Mouse (Mus musculus): ENCODE data around the gene Wdr95. TPM values are rescaled to one million over a fixed set of nuclear protein-coding genes. Genes with fewer than 3 reads are reported as not detected.

Wdr95 gene
- polyA plus RNA-seq, 1 experiment from 2014 or later, result 0.25 TPM

GRCm38 (mm10) chr5:149553373-149553772 lies 24.9 kb downstream of the Wdr95 start:
- Histone ChIP-seq H3K9ac (replicated peaks; ENCODE audit: low read depth, low read length) (no peak overlapping the region), H3K36me3 (ENCODE audit: control insufficient read depth, insufficient read depth, low read length) (no peaks in the 10 kb centered on the region), H3K27ac (ENCODE audit: low read depth, low read length) (no peak overlapping the region), H3K27me3 (ENCODE audit: control insufficient read depth, insufficient read depth, low read length) (no peaks in the 10 kb centered on the region), H3K4me3 (ENCODE audit: low read depth, low read length) (no peak overlapping the region), H3K4me1 (ENCODE audit: control insufficient read depth, insufficient read depth, low read length) (no peaks in the 10 kb centered on the region), H3K9me3 (ENCODE audit: control insufficient read depth, low read length) (no peaks in the 10 kb centered on the region), H3K4me2 (ENCODE audit: low read depth, low read length) (no peak overlapping the region)
- WGBS, result 90% methylated on average over 11 of the region's 11 CpGs
- ATAC-seq (ENCODE audit: low read depth), result no peak

DNA sequence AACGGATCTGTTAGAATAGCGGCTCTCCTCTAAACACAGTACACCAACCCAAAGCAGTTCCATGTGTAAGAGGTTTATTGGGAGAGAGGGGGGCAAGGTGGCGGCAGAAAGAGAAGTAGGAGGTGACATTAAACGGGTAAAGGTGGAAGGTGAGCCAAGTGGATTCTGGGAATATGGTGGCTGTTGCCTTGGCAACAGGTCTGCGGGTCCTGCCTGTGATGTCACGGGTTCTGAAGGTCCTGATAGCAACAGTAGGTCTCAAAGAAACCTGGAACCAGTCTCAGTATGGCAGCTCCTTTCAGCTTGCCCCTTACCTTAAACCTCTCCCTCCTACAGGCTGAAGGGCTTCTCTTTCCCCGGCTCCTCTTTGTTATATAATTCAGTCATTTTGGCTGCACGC lies 25.9 kb downstream of the Wdr95 start:
- no peak for ATAC-seq (ENCODE audit: low read depth)
- H3K9me3 ChIP-seq (ENCODE audit: control insufficient read depth, low read length), result no peaks in the 10 kb centered on the region
- 93% methylated on average over 8 of the region's 8 CpGs for WGBS
- no peak overlapping the region for H3K27ac ChIP-seq (ENCODE audit: low read depth, low read length)
- H3K4me2 ChIP-seq (ENCODE audit: low read depth, low read length), result no peak overlapping the region
- H3K4me3 ChIP-seq (ENCODE audit: low read depth, low read length), result no peak overlapping the region
- no peak overlapping the region for H3K9ac ChIP-seq (replicated peaks; ENCODE audit: low read depth, low read length)
- no peaks in the 10 kb centered on the region for H3K27me3 ChIP-seq (ENCODE audit: control insufficient read depth, insufficient read depth, low read length)
- H3K4me1 ChIP-seq (ENCODE audit: control insufficient read depth, insufficient read depth, low read length), result no peaks in the 10 kb centered on the region
- H3K36me3 ChIP-seq (ENCODE audit: control insufficient read depth, insufficient read depth, low read length), result no peaks in the 10 kb centered on the region

GRCm38 (mm10) chr5:149560903-149561588 lies 32.6 kb downstream of the Wdr95 start:
- Histone ChIP-seq H3K9me3 (ENCODE audit: control insufficient read depth, low read length) (no peaks in the 10 kb centered on the region), H3K4me3 (ENCODE audit: low read depth, low read length) (no peak overlapping the region), H3K9ac (replicated peaks; ENCODE audit: low read depth, low read length) (no peak overlapping the region), H3K27me3 (ENCODE audit: control insufficient read depth, insufficient read depth, low read length) (no peaks in the 10 kb centered on the region), H3K4me2 (ENCODE audit: low read depth, low read length) (no peak overlapping the region), H3K4me1 (ENCODE audit: control insufficient read depth, insufficient read depth, low read length) (peaks cover 7% of the 10 kb centered on the region; the same call in 1 of the 2 replicates), H3K27ac (ENCODE audit: low read depth, low read length) (no peak overlapping the region), H3K36me3 (ENCODE audit: control insufficient read depth, insufficient read depth, low read length) (no peaks in the 10 kb centered on the region)
- 42% methylated on average over 11 of the region's 11 CpGs for WGBS
- peak; percentile 82; the same call in 1 of the 2 replicates for ATAC-seq (ENCODE audit: low read depth)

- Histone ChIP-seq H3K27me3 (ENCODE audit: control insufficient read depth, insufficient read depth, low read length) (no peaks in the 10 kb centered on the region), H3K4me1 (ENCODE audit: control insufficient read depth, insufficient read depth, low read length) (peaks cover 1% of the 10 kb centered on the region; the same call in 1 of the 2 replicates), H3K9me3 (ENCODE audit: control insufficient read depth, low read length) (no peaks in the 10 kb centered on the region), H3K36me3 (ENCODE audit: control insufficient read depth, insufficient read depth, low read length) (no peaks in the 10 kb centered on the region), H3K9ac (replicated peaks; ENCODE audit: low read depth, low read length) (no peak overlapping the region), H3K4me3 (ENCODE audit: low read depth, low read length) (no peak overlapping the region), H3K27ac (ENCODE audit: low read depth, low read length) (no peak overlapping the region), H3K4me2 (ENCODE audit: low read depth, low read length) (no peak overlapping the region)
- ATAC-seq (ENCODE audit: low read depth), result no peak
- 41% methylated on average over 11 of the region's 11 CpGs for WGBS
These were observed 37.5 kb downstream of the Wdr95 start for GRCm38 (mm10) chr5:149566026-149566425.

DNA sequence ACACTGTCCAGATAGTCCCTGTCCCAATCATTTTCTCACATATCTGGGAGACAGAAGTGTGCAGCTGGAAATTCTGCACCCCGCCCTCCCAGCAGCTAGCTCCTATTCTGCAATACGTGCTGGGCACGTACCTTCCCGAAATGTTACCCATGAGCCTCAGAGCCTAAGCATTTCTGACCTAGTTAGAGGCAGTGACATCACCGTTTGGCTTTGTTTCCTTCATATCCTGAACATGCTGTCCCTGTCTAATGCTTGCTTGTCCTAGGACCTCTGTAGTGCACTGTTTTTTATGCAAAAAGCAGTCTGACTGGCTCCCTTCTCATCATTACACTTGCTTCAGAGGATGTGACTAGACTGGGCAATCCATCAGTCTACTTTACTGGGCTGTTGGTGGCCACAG lies 38.5 kb downstream of the Wdr95 start:
- 86% methylated on average over 5 of the region's 5 CpGs for WGBS

GRCm38 (mm10) chr5:149568993-149569392 lies 40.5 kb downstream of the Wdr95 start:
- WGBS, result 86% methylated on average over 13 of the region's 13 CpGs
- Histone ChIP-seq H3K36me3 (ENCODE audit: control insufficient read depth, insufficient read depth, low read length) (no peaks in the 10 kb centered on the region), H3K27me3 (ENCODE audit: control insufficient read depth, insufficient read depth, low read length) (no peaks in the 10 kb centered on the region), H3K4me3 (ENCODE audit: low read depth, low read length) (no peak overlapping the region), H3K27ac (ENCODE audit: low read depth, low read length) (no peak overlapping the region), H3K4me1 (ENCODE audit: control insufficient read depth, insufficient read depth, low read length) (no peaks in the 10 kb centered on the region), H3K9ac (replicated peaks; ENCODE audit: low read depth, low read length) (no peak overlapping the region), H3K9me3 (ENCODE audit: control insufficient read depth, low read length) (no peaks in the 10 kb centered on the region), H3K4me2 (ENCODE audit: low read depth, low read length) (no peak overlapping the region)
- ATAC-seq (ENCODE audit: low read depth), result no peak

More for the DNA sequence above, 38.5 kb downstream of the Wdr95 start:
- H3K36me3 ChIP-seq (ENCODE audit: control insufficient read depth, insufficient read depth, low read length), result no peaks in the 10 kb centered on the region
- H3K27me3 ChIP-seq (ENCODE audit: control insufficient read depth, insufficient read depth, low read length), result no peaks in the 10 kb centered on the region
- no peak overlapping the region for H3K4me3 ChIP-seq (ENCODE audit: low read depth, low read length)
- no peak overlapping the region for H3K4me2 ChIP-seq (ENCODE audit: low read depth, low read length)
- H3K9me3 ChIP-seq (ENCODE audit: control insufficient read depth, low read length), result no peaks in the 10 kb centered on the region
- no peak for ATAC-seq (ENCODE audit: low read depth)
- no peaks in the 10 kb centered on the region for H3K4me1 ChIP-seq (ENCODE audit: control insufficient read depth, insufficient read depth, low read length)
- no peak overlapping the region for H3K9ac ChIP-seq (replicated peaks; ENCODE audit: low read depth, low read length)
- H3K27ac ChIP-seq (ENCODE audit: low read depth, low read length), result no peak overlapping the region

DNA sequence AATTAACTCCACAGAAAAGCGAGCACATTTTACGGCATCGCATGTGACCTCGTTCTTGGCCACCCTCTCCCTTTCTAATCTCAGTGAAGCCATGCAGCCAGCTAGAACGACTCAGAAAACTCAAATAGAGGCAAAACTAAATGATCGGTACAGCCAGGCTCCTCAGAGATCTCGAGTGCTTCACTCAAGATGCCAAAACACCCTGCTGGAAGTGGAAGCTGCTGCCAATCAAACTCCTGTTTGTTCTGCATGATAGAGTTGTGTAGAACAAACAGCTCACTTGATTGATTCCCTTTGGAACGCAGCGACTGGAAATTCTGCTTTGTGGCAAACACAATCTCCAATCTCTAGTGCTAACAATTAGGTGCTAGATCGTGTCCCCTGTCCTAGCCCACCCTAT lies 48.5 kb downstream of the Wdr95 start:
- H3K27me3 ChIP-seq (ENCODE audit: control insufficient read depth, insufficient read depth, low read length), result no peaks in the 10 kb centered on the region
- no peak for ATAC-seq (ENCODE audit: low read depth)
- H3K4me2 ChIP-seq (ENCODE audit: low read depth, low read length), result no peak overlapping the region
- H3K9ac ChIP-seq (replicated peaks; ENCODE audit: low read depth, low read length), result no peak overlapping the region
- H3K4me3 ChIP-seq (ENCODE audit: low read depth, low read length), result no peak overlapping the region
- H3K36me3 ChIP-seq (ENCODE audit: control insufficient read depth, insufficient read depth, low read length), result no peaks in the 10 kb centered on the region
- no peak overlapping the region for H3K27ac ChIP-seq (ENCODE audit: low read depth, low read length)
- H3K9me3 ChIP-seq (ENCODE audit: control insufficient read depth, low read length), result no peaks in the 10 kb centered on the region
- no peaks in the 10 kb centered on the region for H3K4me1 ChIP-seq (ENCODE audit: control insufficient read depth, insufficient read depth, low read length)
- whole genome bisulfite sequencing, result 65% methylated on average over 10 of the region's 10 CpGs

DNA sequence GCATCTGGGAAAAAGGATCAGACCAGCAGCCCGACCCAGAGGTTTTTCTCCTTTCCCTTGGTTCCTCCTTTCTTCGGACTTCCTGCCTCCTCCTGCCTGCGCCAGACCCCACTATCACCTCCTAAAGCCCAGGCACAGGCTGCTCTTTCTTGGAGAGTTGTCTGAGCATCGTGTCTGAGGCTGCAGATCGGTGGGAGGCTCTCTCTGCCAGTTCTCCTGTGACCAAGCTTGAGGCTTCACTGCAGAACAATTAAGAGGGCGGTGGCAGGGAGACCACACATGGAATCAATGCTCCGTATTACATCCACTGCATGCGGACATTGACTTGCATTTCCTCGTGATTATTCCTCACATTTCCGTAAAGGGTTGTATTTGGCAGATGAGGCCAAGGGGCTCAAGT lies 49.0 kb downstream of the Wdr95 start:
- H3K4me1 ChIP-seq (ENCODE audit: control insufficient read depth, insufficient read depth, low read length), result no peaks in the 10 kb centered on the region
- no peak overlapping the region for H3K4me3 ChIP-seq (ENCODE audit: low read depth, low read length)
- H3K9ac ChIP-seq (replicated peaks; ENCODE audit: low read depth, low read length), result no peak overlapping the region
- no peak overlapping the region for H3K27ac ChIP-seq (ENCODE audit: low read depth, low read length)
- H3K27me3 ChIP-seq (ENCODE audit: control insufficient read depth, insufficient read depth, low read length), result no peaks in the 10 kb centered on the region
- WGBS, result 39% methylated on average over 10 of the region's 10 CpGs
- H3K9me3 ChIP-seq (ENCODE audit: control insufficient read depth, low read length), result no peaks in the 10 kb centered on the region
- no peak for ATAC-seq (ENCODE audit: low read depth)
- H3K4me2 ChIP-seq (ENCODE audit: low read depth, low read length), result no peak overlapping the region
- no peaks in the 10 kb centered on the region for H3K36me3 ChIP-seq (ENCODE audit: control insufficient read depth, insufficient read depth, low read length)

- Histone ChIP-seq H3K36me3 (ENCODE audit: control insufficient read depth, insufficient read depth, low read length) (no peaks in the 10 kb centered on the region), H3K9me3 (ENCODE audit: control insufficient read depth, low read length) (no peaks in the 10 kb centered on the region), H3K9ac (replicated peaks; ENCODE audit: low read depth, low read length) (no peak overlapping the region), H3K4me3 (ENCODE audit: low read depth, low read length) (no peak overlapping the region), H3K27me3 (ENCODE audit: control insufficient read depth, insufficient read depth, low read length) (no peaks in the 10 kb centered on the region), H3K27ac (ENCODE audit: low read depth, low read length) (no peak overlapping the region), H3K4me2 (ENCODE audit: low read depth, low read length) (no peak overlapping the region), H3K4me1 (ENCODE audit: control insufficient read depth, insufficient read depth, low read length) (no peaks in the 10 kb centered on the region)
- WGBS, result 74% methylated on average over 5 of the region's 5 CpGs
- no peak for ATAC-seq (ENCODE audit: low read depth)
These were observed 54.3 kb downstream of the Wdr95 start for GRCm38 (mm10) chr5:149582642-149583262.

Data from neural tube, embryonic 14.5 days (tissue).